Mouse (Mus musculus) embryonic fibroblast, embryonic 13.5 days (primary cell): Measurements from ENCODE around the gene Bach2. TPM values are rescaled to one million over a fixed set of nuclear protein-coding genes. Genes with fewer than 3 reads are reported as not detected.

ENCODE experiments used
- H3K27ac ChIP-seq: 2 replicates; pipeline ENCODE4 v1.5.1; 2012; ENCODE audit warnings: low read length, control low read depth, inconsistent platforms; ENCODE audit not compliant: insufficient read depth
- H3K4me1 ChIP-seq: 2 replicates; pipeline ENCODE4 v1.6.1; 2011; ENCODE audit warnings: low read length; ENCODE audit not compliant: control insufficient read depth, insufficient read depth
- H3K4me3 ChIP-seq: 2 replicates; pipeline ENCODE4 v1.5.1; 2011; ENCODE audit warnings: mild to moderate bottlenecking, control low read depth, low read length; ENCODE audit not compliant: insufficient read depth
- CTCF ChIP-seq: IDR thresholded peaks from 2 replicates; pipeline ENCODE4 v1.5.1; 2011; ENCODE audit warnings: mild to moderate bottlenecking, control low read depth, low read length, moderate library complexity, borderline replicate concordance; ENCODE audit not compliant: insufficient read depth
- POLR2A ChIP-seq: IDR thresholded peaks from 2 replicates; pipeline ENCODE4 v1.6.1; 2011; ENCODE audit warnings: low read depth, mild to moderate bottlenecking, control low read depth, low read length, moderate library complexity
- polyA plus RNA-seq: library from polyadenylated mRNA; stranded (reverse); fragments of >200 nt; gene quantifications from 2 replicates; pipeline ENCODE4 v1.2.4, GENCODE M21; 2011; ENCODE audit warnings: low read depth; ENCODE audit not compliant: missing spikeins, insufficient read length

Bach2 gene
- polyA plus RNA-seq, 1 experiment, result 6.7 TPM

DNA sequence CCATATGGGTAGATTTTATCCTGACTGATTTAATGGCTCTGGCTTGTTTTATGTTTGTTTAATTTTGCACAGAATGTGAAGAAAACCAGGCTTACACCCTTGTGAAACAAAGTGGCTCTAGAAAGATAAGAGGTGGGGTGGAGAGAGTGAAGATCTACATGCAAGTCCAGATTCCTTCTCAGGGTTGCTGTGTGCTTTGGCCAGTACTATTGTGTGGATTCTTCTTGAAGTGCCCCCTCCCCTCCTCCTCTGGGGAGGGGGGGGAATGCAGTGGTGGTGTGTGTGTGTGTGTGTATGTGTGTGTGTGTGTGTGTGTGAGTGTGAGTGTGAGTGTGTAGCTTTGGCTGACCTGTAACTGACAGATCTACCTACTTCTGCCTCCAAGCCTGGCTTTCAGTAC, 383.0 kb downstream of the Bach2 start:
- TF ChIP-seq POLR2A (no peak), CTCF (no peak)
- H3K4me3 ChIP-seq, result no peak overlapping the region
- H3K27ac ChIP-seq, result no peak overlapping the region
- H3K4me1 ChIP-seq, result 0 out of 2 replicates have a peak, but pooled peaks cover 2% of the 10 kb centered on the region
